Mouse (Mus musculus) C2C12 (cell line): ENCODE results near the gene Zfp688. TPM values are rescaled to one million over a fixed set of nuclear protein-coding genes. Genes with fewer than 3 reads are reported as not detected.
"Not testable (repeated sequence)": the region's sequence is repeated elsewhere in the genome, so short reads cannot be mapped to it uniquely, and the experiment has no call there.

Experiments
- H3K27me3 ChIP-seq: one replicate; pipeline ENCODE4 v1.6.1; 2011; ENCODE audit not compliant: control insufficient read depth, insufficient read depth, insufficient read length
- H3K36me3 ChIP-seq: one replicate; pipeline ENCODE4 v1.6.1; 2011; ENCODE audit not compliant: control insufficient read depth, insufficient read depth
- H3K4me3 ChIP-seq: one replicate; pipeline ENCODE4 v1.5.1; 2011; ENCODE audit warnings: mild to moderate bottlenecking, control low read depth; ENCODE audit not compliant: poor library complexity, insufficient read depth, severe bottlenecking
- H3K79me2 ChIP-seq: one replicate; pipeline ENCODE4 v1.6.1; 2011; ENCODE audit not compliant: control insufficient read depth, insufficient read depth
- H3K79me3 ChIP-seq: one replicate; pipeline ENCODE4 v1.6.1; 2011; ENCODE audit warnings: low read depth, control low read depth
- H3ac ChIP-seq: one replicate; pipeline ENCODE3; 2011; ENCODE audit warnings: low read depth; ENCODE audit not compliant: control insufficient read depth, insufficient read length
- CEBPB ChIP-seq: IDR thresholded peaks from one replicate; pipeline ENCODE4 v1.6.1; 2011; ENCODE audit warnings: low read depth, mild to moderate bottlenecking, control low read depth, moderate library complexity
- CTCF ChIP-seq: IDR thresholded peaks from one replicate; pipeline ENCODE4 v1.5.1; 2011; ENCODE audit not compliant: control insufficient read depth, insufficient read depth, insufficient read length
- FOSL1 ChIP-seq: IDR thresholded peaks from one replicate; pipeline ENCODE4 v1.8.0; 2011; ENCODE audit warnings: mild to moderate bottlenecking, low read length; ENCODE audit not compliant: poor library complexity, insufficient read depth, severe bottlenecking
- MAX ChIP-seq: IDR thresholded peaks from one replicate; pipeline ENCODE4 v1.6.1; 2011; ENCODE audit warnings: mild to moderate bottlenecking, control low read depth
- MYOD1 ChIP-seq: IDR thresholded peaks from one replicate; pipeline ENCODE4 v1.6.1; 2011; ENCODE audit warnings: low read depth; ENCODE audit not compliant: control insufficient read depth, insufficient read length
- MYOG ChIP-seq: IDR thresholded peaks from one replicate; pipeline ENCODE4 v1.6.1; 2011; ENCODE audit not compliant: control insufficient read depth, insufficient read length; ENCODE audit errors: extremely low read depth
- USF1 ChIP-seq: IDR thresholded peaks from one replicate; pipeline ENCODE4 v1.6.1; 2011; ENCODE audit warnings: low read depth, mild to moderate bottlenecking, control low read depth, moderate library complexity
- polyA plus RNA-seq: library from polyadenylated mRNA; unstranded; fragments of >200 nt; fragmentation: generic; extraction: Trizol; gene quantifications from one replicate; pipeline ENCODE4 v1.2.1, GENCODE M21; 2012; ENCODE audit warnings: missing spikeins

The Zfp688 gene
- polyA plus RNA-seq, 1 experiment: 8.2 TPM

- no peaks in the 10 kb centered on the region for H3K36me3 ChIP-seq
Measured at GRCm38 (mm10) chr7:127400355-127400754, 21.5 kb downstream of the Zfp688 start.

DNA sequence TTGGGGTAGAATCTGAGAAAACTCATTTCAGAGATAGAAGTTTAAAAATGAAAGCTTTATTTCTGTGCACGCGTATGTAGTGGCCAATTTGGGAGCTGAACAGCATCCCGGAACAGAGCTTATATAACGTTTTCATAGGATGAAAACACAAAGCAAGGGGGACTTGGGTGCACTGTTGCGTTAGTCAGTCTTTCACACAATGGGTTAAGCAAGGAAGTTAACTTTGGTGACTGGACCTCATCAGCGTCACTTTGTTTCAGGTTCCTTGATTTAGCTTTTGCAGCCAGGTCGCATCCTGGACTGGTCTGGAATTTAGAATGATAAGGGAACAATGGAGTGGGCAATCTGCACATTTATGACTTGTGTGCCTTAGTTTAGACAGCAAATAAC is 27.9 kb downstream of the Zfp688 start:
- H3K79me3 ChIP-seq: no peaks in the 10 kb centered on the region
- H3K27me3 ChIP-seq: no peaks in the 10 kb centered on the region
- TF ChIP-seq CEBPB: no peak
- no peak for TF ChIP-seq CTCF
- TF ChIP-seq MYOD1: no peak
- TF ChIP-seq USF1: no peak
- TF ChIP-seq MAX: no peak
- TF ChIP-seq FOSL1: no peak
- no peak for TF ChIP-seq MYOG
- H3ac ChIP-seq: no peak overlapping the region
- H3K36me3 ChIP-seq: no peaks in the 10 kb centered on the region
- H3K4me3 ChIP-seq: peak overlapping the region; percentile 34
- no peaks in the 10 kb centered on the region for H3K79me2 ChIP-seq

More at GRCm38 (mm10) chr7:127400355-127400754, 21.5 kb downstream of the Zfp688 start:
- no peak overlapping the region for H3K4me3 ChIP-seq
- H3K79me2 ChIP-seq: no peaks in the 10 kb centered on the region
- no peak overlapping the region for H3ac ChIP-seq
- H3K27me3 ChIP-seq: no peaks in the 10 kb centered on the region
- no peaks in the 10 kb centered on the region for H3K79me3 ChIP-seq
- no peak for TF ChIP-seq CEBPB
- TF ChIP-seq MYOD1: no peak
- TF ChIP-seq CTCF: no peak
- no peak for TF ChIP-seq MAX
- no peak for TF ChIP-seq MYOG

GRCm38 (mm10) chr7:127393157-127393943 is 28.5 kb downstream of the Zfp688 start, which contains the start of gene E430018J23Rik:
Gene E430018J23Rik (minus strand): TSS chr7:127393629.
- H3K36me3 ChIP-seq: no peaks in the 10 kb centered on the region
- TF ChIP-seq MAX (peak; percentile 42), USF1 (no peak)
- peak within 1 kb of the TSS; percentile 34 for H3K4me3 ChIP-seq
- H3K79me2 ChIP-seq: no peaks in the 10 kb centered on the region
- H3K79me3 ChIP-seq: no peaks in the 10 kb centered on the region
- peak within 1 kb of the TSS; percentile 68 for H3ac ChIP-seq
- H3K27me3 ChIP-seq: no peaks in the 10 kb centered on the region

GRCm38 (mm10) chr7:127392251-127392824 is 29.5 kb downstream of the Zfp688 start:
- Histone ChIP-seq H3K27me3 (no peaks in the 10 kb centered on the region), H3ac (no peak overlapping the region), H3K79me2 (no peaks in the 10 kb centered on the region), H3K79me3 (no peaks in the 10 kb centered on the region), H3K4me3 (no peak overlapping the region), H3K36me3 (no peaks in the 10 kb centered on the region)
- TF ChIP-seq FOSL1: no peak
- TF ChIP-seq MAX: no peak
- no peak for TF ChIP-seq USF1
- TF ChIP-seq CTCF: no peak
- TF ChIP-seq CEBPB: no peak
- TF ChIP-seq MYOD1: no peak
- TF ChIP-seq MYOG: no peak

GRCm38 (mm10) chr7:127391538-127391937 is 30.3 kb downstream of the Zfp688 start:
- Histone ChIP-seq H3K79me2 (no peaks in the 10 kb centered on the region), H3K79me3 (no peaks in the 10 kb centered on the region), H3ac (no peak overlapping the region), H3K36me3 (no peaks in the 10 kb centered on the region), H3K27me3 (no peaks in the 10 kb centered on the region), H3K4me3 (no peak overlapping the region)
- no peak for TF ChIP-seq CEBPB

GRCm38 (mm10) chr7:127390306-127390705 is 31.6 kb downstream of the Zfp688 start:
- Histone ChIP-seq H3K36me3 (no peaks in the 10 kb centered on the region), H3K4me3 (no peak overlapping the region)

DNA sequence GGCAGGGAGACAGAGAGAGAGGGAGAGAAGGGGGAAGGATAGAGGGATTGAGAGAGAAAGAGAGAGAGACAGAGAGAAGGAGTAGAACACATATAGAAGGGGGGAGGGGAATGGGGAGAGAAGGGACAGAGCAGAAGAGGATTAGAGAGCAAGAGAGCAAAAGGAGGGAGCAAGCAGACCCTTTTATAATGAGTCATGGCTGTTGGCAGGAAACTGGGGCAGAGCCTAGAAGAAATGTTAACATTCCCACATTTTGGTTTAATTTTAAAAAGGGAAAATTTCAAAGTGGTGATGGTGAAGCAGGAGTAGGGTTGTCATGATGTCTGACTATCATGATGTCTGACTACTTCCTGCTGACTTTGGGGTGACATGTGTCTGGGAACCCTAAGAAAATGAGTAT is 33.7 kb downstream of the Zfp688 start:
- H3K4me3 ChIP-seq, H3K79me3 ChIP-seq, H3ac ChIP-seq, H3K36me3 ChIP-seq, H3K27me3 ChIP-seq, H3K79me2 ChIP-seq: not testable (repeated sequence)

More at GRCm38 (mm10) chr7:127390306-127390705, 31.6 kb downstream of the Zfp688 start:
- Histone ChIP-seq H3K79me2 (no peaks in the 10 kb centered on the region), H3K27me3 (no peaks in the 10 kb centered on the region), H3K79me3 (no peaks in the 10 kb centered on the region), H3ac (no peak overlapping the region)
- TF ChIP-seq CEBPB (no peak), MYOG (no peak), MYOD1 (no peak), MAX (no peak), USF1 (no peak), CTCF (no peak), FOSL1 (no peak)
